Mouse (Mus musculus): ENCODE data around the gene Rnf144b. TPM values are rescaled to one million over a fixed set of nuclear protein-coding genes. Genes with fewer than 3 reads are reported as not detected.

The Rnf144b gene
- polyA plus RNA-seq, 1 experiment from 2014 or later, result 1.0 TPM

DNA sequence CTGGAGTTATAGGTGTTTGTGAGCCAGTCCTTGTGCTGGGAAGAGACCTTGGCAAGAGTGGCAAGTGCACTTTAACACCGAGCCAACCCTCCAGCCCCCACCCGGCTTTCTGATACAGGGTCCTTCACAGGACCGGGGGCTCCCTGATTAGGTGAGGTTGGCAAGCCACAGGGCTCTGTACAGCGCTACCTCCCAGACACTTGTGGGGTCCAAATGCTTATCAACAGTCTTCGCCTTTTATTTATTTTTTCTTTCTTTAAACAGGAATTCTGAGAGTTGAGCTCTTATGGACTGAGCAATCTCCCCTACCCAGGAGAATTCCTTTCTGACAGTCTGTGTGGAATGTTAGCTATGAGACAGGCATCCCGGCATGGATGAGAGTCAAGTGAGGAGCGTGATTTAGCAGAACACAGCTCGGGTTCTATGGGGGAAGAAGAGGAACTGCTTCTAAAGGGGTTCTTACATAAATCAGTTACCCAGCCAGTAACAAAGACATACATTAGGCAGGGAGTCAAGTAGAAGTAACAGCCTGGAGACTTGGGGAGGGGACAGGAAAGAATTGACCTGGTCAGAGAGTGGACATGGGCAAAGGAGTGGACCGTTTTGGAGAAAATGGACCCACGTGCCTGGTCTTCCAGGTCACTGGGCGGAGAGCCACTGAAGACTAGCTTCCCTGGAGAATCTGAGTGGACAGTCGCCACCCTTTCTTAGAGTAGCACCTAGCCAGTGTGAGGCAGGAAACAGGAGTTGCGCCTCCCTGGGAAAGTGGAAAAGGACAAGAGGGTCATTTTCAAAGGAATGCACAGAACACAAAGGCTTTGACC is 154.8 kb downstream of the Rnf144b start:
- 0 out of 2 replicates have a peak overlapping the region, but pooled peaks have one; percentile 6 for H3K4me2 ChIP-seq (ENCODE audit: low read depth, low read length)
- no peaks in the 10 kb centered on the region for H3K27me3 ChIP-seq (replicated peaks; ENCODE audit: control insufficient read depth, insufficient read depth, low read length)
- H3K9ac ChIP-seq (ENCODE audit: low read depth, low read length), result no peak overlapping the region
- WGBS, result 25% methylated on average over 13 of the region's 13 CpGs
- no peak overlapping the region for H3K4me3 ChIP-seq (ENCODE audit: low read length)
- peaks cover 19% of the 10 kb centered on the region for H3K4me1 ChIP-seq (ENCODE audit: control insufficient read depth, insufficient read depth, low read length)
- H3K36me3 ChIP-seq (ENCODE audit: control insufficient read depth, insufficient read depth, low read length), result no peaks in the 10 kb centered on the region
- ATAC-seq, result 0 out of 2 replicates have a peak, but pooled peaks have one; percentile 60
- no peak overlapping the region for H3K27ac ChIP-seq (ENCODE audit: low read length)
- H3K9me3 ChIP-seq (ENCODE audit: control insufficient read depth, low read length), result no peaks in the 10 kb centered on the region

DNA sequence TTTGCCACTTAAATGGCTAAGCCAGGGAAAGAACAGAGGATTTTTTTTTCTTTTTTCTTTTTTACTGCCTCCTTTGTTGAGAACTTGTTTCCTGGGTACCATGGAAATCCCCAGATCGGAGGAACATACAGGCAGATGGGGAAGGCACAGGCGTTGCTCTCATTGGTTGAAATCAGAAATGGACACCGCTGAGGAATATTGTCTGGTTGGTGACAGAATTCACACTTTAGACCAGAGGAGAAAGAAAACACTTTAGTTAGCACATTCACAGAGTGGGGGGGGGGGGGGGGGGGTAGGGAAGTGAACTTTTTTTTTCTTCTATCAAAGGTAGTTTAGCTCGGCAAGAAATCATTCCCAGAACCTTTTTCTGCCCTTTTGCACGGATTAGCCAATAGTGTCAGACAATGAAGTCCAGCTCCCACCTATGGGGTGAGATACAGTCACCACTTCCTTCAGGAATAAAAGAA is 155.4 kb downstream of the Rnf144b start:
- Histone ChIP-seq H3K27me3 (replicated peaks; ENCODE audit: control insufficient read depth, insufficient read depth, low read length) (no peaks in the 10 kb centered on the region), H3K27ac (ENCODE audit: low read length) (no peak overlapping the region), H3K4me1 (ENCODE audit: control insufficient read depth, insufficient read depth, low read length) (peaks cover 17% of the 10 kb centered on the region), H3K9me3 (ENCODE audit: control insufficient read depth, low read length) (no peaks in the 10 kb centered on the region), H3K9ac (ENCODE audit: low read depth, low read length) (no peak overlapping the region), H3K36me3 (ENCODE audit: control insufficient read depth, insufficient read depth, low read length) (no peaks in the 10 kb centered on the region), H3K4me3 (ENCODE audit: low read length) (no peak overlapping the region), H3K4me2 (ENCODE audit: low read depth, low read length) (no peak overlapping the region)
- 24% methylated on average over 5 of the region's 5 CpGs for WGBS
- no peak for ATAC-seq

DNA sequence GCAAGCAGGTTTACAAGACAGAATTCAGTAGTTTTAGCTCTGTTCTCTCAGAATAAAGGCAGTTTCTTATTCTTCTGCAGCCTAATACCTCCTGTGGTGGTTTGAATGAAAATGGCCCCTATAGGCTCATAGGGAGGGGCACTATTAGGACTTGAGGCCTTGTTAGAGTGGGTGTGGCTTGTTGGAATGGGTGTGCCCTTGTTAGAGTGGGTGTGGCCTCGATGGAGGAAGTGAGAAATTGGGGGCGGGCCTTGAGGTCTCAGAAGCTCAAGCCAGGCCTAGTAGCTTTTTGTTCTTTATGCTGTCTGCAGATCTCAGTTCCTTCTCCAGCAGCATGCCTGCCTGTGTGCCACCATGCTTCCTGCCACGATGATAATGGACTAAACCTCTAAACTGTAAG is 159.8 kb downstream of the Rnf144b start:
- ATAC-seq, result no peak
- H3K9ac ChIP-seq (ENCODE audit: low read depth, low read length), result no peak overlapping the region
- WGBS, result 75% methylated on average over 3 of the region's 3 CpGs
- H3K9me3 ChIP-seq (ENCODE audit: control insufficient read depth, low read length), result no peaks in the 10 kb centered on the region
- no peak overlapping the region for H3K27ac ChIP-seq (ENCODE audit: low read length)
- H3K4me2 ChIP-seq (ENCODE audit: low read depth, low read length), result no peak overlapping the region
- H3K27me3 ChIP-seq (replicated peaks; ENCODE audit: control insufficient read depth, insufficient read depth, low read length), result no peaks in the 10 kb centered on the region
- H3K4me3 ChIP-seq (ENCODE audit: low read length), result no peak overlapping the region
- peaks cover 6% of the 10 kb centered on the region for H3K4me1 ChIP-seq (ENCODE audit: control insufficient read depth, insufficient read depth, low read length)
- no peaks in the 10 kb centered on the region for H3K36me3 ChIP-seq (ENCODE audit: control insufficient read depth, insufficient read depth, low read length)

DNA sequence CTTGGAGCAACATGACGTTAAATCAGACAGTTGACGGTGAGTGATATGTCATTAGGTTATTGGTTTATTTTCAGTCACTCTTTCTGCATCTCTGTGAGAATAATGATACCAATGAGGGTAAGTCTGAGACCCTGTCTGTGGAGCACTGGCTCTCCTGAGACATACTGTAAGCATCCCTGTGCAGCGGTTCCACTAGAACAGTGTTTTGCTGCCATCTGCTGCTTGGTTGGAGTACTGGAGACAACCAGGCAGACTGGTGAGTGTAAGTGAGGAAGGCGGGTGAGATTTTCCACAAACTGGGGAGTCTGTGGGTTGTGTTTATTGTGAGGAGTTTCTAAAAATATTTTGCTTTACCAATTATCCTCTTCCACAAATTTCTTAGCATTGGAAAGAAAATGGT is 166.0 kb downstream of the Rnf144b start:
- Histone ChIP-seq H3K27me3 (replicated peaks; ENCODE audit: control insufficient read depth, insufficient read depth, low read length) (no peaks in the 10 kb centered on the region), H3K9ac (ENCODE audit: low read depth, low read length) (no peak overlapping the region), H3K4me3 (ENCODE audit: low read length) (no peak overlapping the region), H3K4me2 (ENCODE audit: low read depth, low read length) (no peak overlapping the region), H3K4me1 (ENCODE audit: control insufficient read depth, insufficient read depth, low read length) (no peaks in the 10 kb centered on the region), H3K9me3 (ENCODE audit: control insufficient read depth, low read length) (no peaks in the 10 kb centered on the region), H3K36me3 (ENCODE audit: control insufficient read depth, insufficient read depth, low read length) (no peaks in the 10 kb centered on the region), H3K27ac (ENCODE audit: low read length) (no peak overlapping the region)
- no peak for ATAC-seq
- WGBS, result 37% methylated on average over 4 of the region's 4 CpGs

DNA sequence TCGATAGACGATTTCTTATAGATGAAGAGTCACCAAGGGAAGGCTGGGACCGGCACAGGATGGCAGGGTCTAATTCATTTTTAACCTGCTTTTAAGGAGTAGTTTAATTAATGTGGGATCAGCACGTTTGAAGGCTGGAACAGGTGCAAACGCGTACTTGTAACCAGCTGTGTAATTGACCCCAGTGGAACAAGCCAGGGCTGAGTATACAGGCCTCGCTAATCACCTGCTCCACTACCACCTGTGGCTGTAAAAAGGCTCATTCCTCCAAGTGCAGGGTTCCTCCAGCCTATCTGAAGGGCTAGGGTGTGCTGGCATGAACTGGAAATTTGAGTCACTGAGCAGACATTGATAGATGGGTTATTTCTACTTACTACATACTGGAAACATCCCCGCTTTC is 174.0 kb downstream of the Rnf144b start:
- Histone ChIP-seq H3K27me3 (replicated peaks; ENCODE audit: control insufficient read depth, insufficient read depth, low read length) (no peaks in the 10 kb centered on the region), H3K27ac (ENCODE audit: low read length) (no peak overlapping the region), H3K9ac (ENCODE audit: low read depth, low read length) (no peak overlapping the region), H3K9me3 (ENCODE audit: control insufficient read depth, low read length) (no peaks in the 10 kb centered on the region), H3K4me3 (ENCODE audit: low read length) (no peak overlapping the region), H3K36me3 (ENCODE audit: control insufficient read depth, insufficient read depth, low read length) (no peaks in the 10 kb centered on the region), H3K4me2 (ENCODE audit: low read depth, low read length) (no peak overlapping the region), H3K4me1 (ENCODE audit: control insufficient read depth, insufficient read depth, low read length) (no peaks in the 10 kb centered on the region)
- 78% methylated on average over 8 of the region's 8 CpGs for WGBS
- ATAC-seq, result no peak

Other genes starting within 250 kb of the Rnf144b start
- 6.2 and 7.6 TPM in 2 replicates for gene Kif13a, start 192.8 kb upstream of the Rnf144b start, polyA plus RNA-seq (2015; fragmentation: Nextera tagmentation; extraction: Ambion mirVana)
- 2.9 and 3.1 TPM in 2 replicates for gene Nhlrc1, start 107.8 kb upstream of the Rnf144b start, polyA plus RNA-seq (2015; fragmentation: Nextera tagmentation; extraction: Ambion mirVana)
- gene Kdm1b, start 79.2 kb upstream of the Rnf144b start, polyA plus RNA-seq (2015; fragmentation: Nextera tagmentation; extraction: Ambion mirVana), result 10.2 and 11.0 TPM in 2 replicates
- gene Tpmt, start 77.9 kb upstream of the Rnf144b start, polyA plus RNA-seq (2015; fragmentation: Nextera tagmentation; extraction: Ambion mirVana), result 27.6 and 27.9 TPM in 2 replicates
- 136 and 155 TPM in 2 replicates for gene Dek, start 16.5 kb upstream of the Rnf144b start, polyA plus RNA-seq (2015; fragmentation: Nextera tagmentation; extraction: Ambion mirVana)

Data from intestine, embryonic 16.5 days (tissue).